Mouse (Mus musculus): Measurements from ENCODE around the gene Luzp4. TPM values are rescaled to one million over a fixed set of nuclear protein-coding genes. Genes with fewer than 3 reads are reported as not detected.
"Not testable (repeated sequence)": the region's sequence is repeated elsewhere in the genome, so short reads cannot be mapped to it uniquely, and the experiment has no call there.

Luzp4 gene
- not detected in 2 replicates for polyA plus RNA-seq (2015; fragmentation: Nextera tagmentation; extraction: Ambion mirVana)

GRCm38 (mm10) chrX:148857340-148857739 lies at the start of gene Luzp4:
Gene Luzp4 (plus strand): TSS chrX:148857640.
- H3K4me1 ChIP-seq (replicated peaks); H3K4me3 ChIP-seq; H3K27me3 ChIP-seq; H3K4me2 ChIP-seq; H3K9ac ChIP-seq; H3K27ac ChIP-seq; H3K9me3 ChIP-seq (replicated peaks); ATAC-seq (replicated peaks; ENCODE audit: insufficient number of reproducible peaks, insufficient read depth, low FRiP score, low read depth); H3K36me3 ChIP-seq: not testable (repeated sequence)
- WGBS: 63% methylated on average over 3 of the region's 6 CpGs

- not testable (repeated sequence) for H3K36me3 ChIP-seq; H3K27me3 ChIP-seq; H3K27ac ChIP-seq; H3K9me3 ChIP-seq (replicated peaks); ATAC-seq (replicated peaks; ENCODE audit: insufficient number of reproducible peaks, insufficient read depth, low FRiP score, low read depth); H3K9ac ChIP-seq; H3K4me2 ChIP-seq; H3K4me3 ChIP-seq; H3K4me1 ChIP-seq (replicated peaks)
- WGBS: 82% methylated on average over 4 of the region's 4 CpGs
Measured at GRCm38 (mm10) chrX:148841801-148842200, 15.6 kb upstream of the Luzp4 start.

Other genes starting within 250 kb of the Luzp4 start
- gene Gm8334, start 242.5 kb upstream of the Luzp4 start, polyA plus RNA-seq (2015; fragmentation: Nextera tagmentation; extraction: Ambion mirVana): not detected in 2 replicates
- gene Gm15127, start 194.0 kb upstream of the Luzp4 start, polyA plus RNA-seq (2015; fragmentation: Nextera tagmentation; extraction: Ambion mirVana): not detected in 2 replicates
- not detected in 2 replicates for gene Ott, start 216.6 kb downstream of the Luzp4 start, polyA plus RNA-seq (2015; fragmentation: Nextera tagmentation; extraction: Ambion mirVana)

Data from heart, embryonic 15.5 days (tissue).